Mouse (Mus musculus): ENCODE measurements around the gene C130074G19Rik. TPM values are rescaled to one million over a fixed set of nuclear protein-coding genes. Genes with fewer than 3 reads are reported as not detected.
A peak's percentile ranks its signal among the peaks of the same experiment; 100 is the strongest.

The C130074G19Rik gene
- polyA plus RNA-seq, 1 experiment from 2014 or later: 0.67 TPM

DNA sequence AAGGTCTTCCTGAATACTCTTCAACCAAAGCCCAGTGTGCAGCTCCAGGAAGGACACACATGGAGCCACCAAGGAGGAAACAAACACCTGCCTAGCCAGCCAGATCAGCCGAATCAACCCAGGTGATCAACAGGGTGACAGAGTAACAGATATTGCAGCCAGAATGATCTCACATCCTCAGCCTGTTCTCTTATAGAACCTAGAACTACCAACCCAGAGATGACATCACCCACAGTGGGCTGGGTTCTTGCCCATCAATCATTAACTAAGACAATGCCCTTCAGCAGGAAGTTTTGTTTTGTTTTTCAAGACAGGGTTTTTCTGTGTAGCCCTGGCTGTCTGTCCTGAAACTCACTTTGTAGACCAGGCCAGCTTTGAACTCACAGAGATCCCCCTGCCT is 24.8 kb downstream of the C130074G19Rik start:
- ATAC-seq (replicated peaks; ENCODE audit: insufficient number of reproducible peaks, low FRiP score, low TSS enrichment, low read depth) (no peak), DNase-seq (ENCODE audit: low spot score) (no peak)
- no peak overlapping the region for H3K4me3 ChIP-seq (ENCODE audit: low read depth, low read length)
- no peaks in the 10 kb centered on the region for H3K9me3 ChIP-seq (replicated peaks; ENCODE audit: control insufficient read depth, low read length)
- no peaks in the 10 kb centered on the region for H3K36me3 ChIP-seq (replicated peaks; ENCODE audit: control insufficient read depth, insufficient read depth, low read depth, low read length)
- H3K9ac ChIP-seq (replicated peaks; ENCODE audit: low read length): no peak overlapping the region
- H3K4me2 ChIP-seq (ENCODE audit: low read depth, low read length): no peak overlapping the region
- no peak overlapping the region for H3K27ac ChIP-seq (replicated peaks; ENCODE audit: low read depth, low read length)
- WGBS: 100% methylated on average over 1 of the region's 1 CpGs
- no peaks in the 10 kb centered on the region for H3K4me1 ChIP-seq (ENCODE audit: control insufficient read depth, insufficient read depth, low read length)
- H3K27me3 ChIP-seq (ENCODE audit: control insufficient read depth, insufficient read depth, low read length): no peaks in the 10 kb centered on the region

DNA sequence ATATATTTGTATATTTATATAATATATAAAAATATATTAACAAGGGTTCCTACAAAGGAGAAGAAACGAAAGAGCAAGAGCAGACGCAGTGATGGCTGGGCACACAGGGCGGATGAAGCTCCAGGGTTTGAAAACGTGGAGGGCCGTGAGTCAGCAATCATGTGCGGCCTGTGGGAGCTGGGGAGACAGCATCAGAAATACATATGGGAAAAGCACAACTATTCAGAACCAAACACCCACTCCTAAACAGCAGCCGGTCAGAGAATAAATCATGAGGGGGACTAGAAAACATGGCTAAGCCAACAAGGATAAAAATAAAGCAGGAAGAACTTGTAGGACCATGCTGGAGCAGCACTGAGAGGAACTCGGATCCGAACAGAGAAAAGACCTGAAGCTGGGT is 25.8 kb downstream of the C130074G19Rik start:
- Histone ChIP-seq H3K9ac (replicated peaks; ENCODE audit: low read length) (no peak overlapping the region), H3K4me1 (ENCODE audit: control insufficient read depth, insufficient read depth, low read length) (no peaks in the 10 kb centered on the region), H3K36me3 (replicated peaks; ENCODE audit: control insufficient read depth, insufficient read depth, low read depth, low read length) (no peaks in the 10 kb centered on the region), H3K9me3 (replicated peaks; ENCODE audit: control insufficient read depth, low read length) (no peaks in the 10 kb centered on the region), H3K4me3 (ENCODE audit: low read depth, low read length) (no peak overlapping the region), H3K27ac (replicated peaks; ENCODE audit: low read depth, low read length) (no peak overlapping the region), H3K4me2 (ENCODE audit: low read depth, low read length) (no peak overlapping the region), H3K27me3 (ENCODE audit: control insufficient read depth, insufficient read depth, low read length) (no peaks in the 10 kb centered on the region)
- WGBS: 85% methylated on average over 9 of the region's 9 CpGs
- no peak for DNase-seq (ENCODE audit: low spot score)
- ATAC-seq (replicated peaks; ENCODE audit: insufficient number of reproducible peaks, low FRiP score, low TSS enrichment, low read depth): no peak

DNA sequence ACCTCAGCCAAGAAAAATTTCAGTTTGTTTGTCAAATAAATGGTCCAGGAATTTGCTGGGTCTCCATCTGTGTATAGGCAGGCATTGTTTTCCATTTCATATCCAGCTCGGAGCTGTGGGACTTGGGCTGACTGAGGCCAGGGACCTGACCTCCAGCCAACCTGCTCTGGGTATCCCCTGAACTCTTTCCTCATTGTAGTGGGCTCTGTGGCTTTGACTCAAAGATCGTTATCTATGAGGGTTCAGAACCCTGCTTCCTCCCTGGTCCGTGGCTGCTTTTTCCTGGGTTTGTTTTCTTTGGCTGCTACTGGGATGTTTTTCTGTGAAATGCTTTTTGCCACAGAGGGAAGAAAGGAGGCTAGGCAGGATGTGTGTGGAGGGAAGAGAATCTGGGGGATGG is 29.1 kb downstream of the C130074G19Rik start:
- Histone ChIP-seq H3K9me3 (replicated peaks; ENCODE audit: control insufficient read depth, low read length) (no peaks in the 10 kb centered on the region), H3K4me3 (ENCODE audit: low read depth, low read length) (no peak overlapping the region), H3K27ac (replicated peaks; ENCODE audit: low read depth, low read length) (no peak overlapping the region), H3K4me1 (ENCODE audit: control insufficient read depth, insufficient read depth, low read length) (no peaks in the 10 kb centered on the region), H3K36me3 (replicated peaks; ENCODE audit: control insufficient read depth, insufficient read depth, low read depth, low read length) (no peaks in the 10 kb centered on the region), H3K27me3 (ENCODE audit: control insufficient read depth, insufficient read depth, low read length) (no peaks in the 10 kb centered on the region), H3K4me2 (ENCODE audit: low read depth, low read length) (no peak overlapping the region), H3K9ac (replicated peaks; ENCODE audit: low read length) (no peak overlapping the region)
- DNase-seq (ENCODE audit: low spot score) (no peak), ATAC-seq (replicated peaks; ENCODE audit: insufficient number of reproducible peaks, low FRiP score, low TSS enrichment, low read depth) (no peak)
- WGBS: 47% methylated on average over 3 of the region's 3 CpGs

DNA sequence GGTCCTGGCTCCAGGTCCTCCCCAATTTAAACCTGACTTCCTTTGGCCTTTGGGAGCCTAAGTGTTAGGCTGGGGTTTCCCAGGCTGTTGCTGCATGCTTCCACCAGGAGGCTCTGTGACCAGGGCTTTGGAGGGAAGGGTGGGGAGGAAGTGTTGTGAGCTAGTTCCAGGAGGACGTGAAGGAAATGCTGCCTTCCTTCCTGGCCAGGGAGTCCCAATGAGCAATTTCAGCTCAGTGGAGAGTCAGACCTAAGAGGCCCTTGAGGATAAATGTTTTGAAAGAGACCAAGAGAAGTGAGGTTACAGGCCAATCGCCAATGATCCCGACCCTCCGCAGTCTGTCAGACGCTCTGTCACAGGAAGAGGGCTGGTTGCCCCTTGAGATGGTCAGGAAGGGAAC is 29.7 kb downstream of the C130074G19Rik start:
- Histone ChIP-seq H3K27ac (replicated peaks; ENCODE audit: low read depth, low read length) (no peak overlapping the region), H3K9ac (replicated peaks; ENCODE audit: low read length) (no peak overlapping the region), H3K4me1 (ENCODE audit: control insufficient read depth, insufficient read depth, low read length) (no peaks in the 10 kb centered on the region), H3K4me2 (ENCODE audit: low read depth, low read length) (no peak overlapping the region), H3K4me3 (ENCODE audit: low read depth, low read length) (no peak overlapping the region), H3K27me3 (ENCODE audit: control insufficient read depth, insufficient read depth, low read length) (no peaks in the 10 kb centered on the region), H3K9me3 (replicated peaks; ENCODE audit: control insufficient read depth, low read length) (no peaks in the 10 kb centered on the region), H3K36me3 (replicated peaks; ENCODE audit: control insufficient read depth, insufficient read depth, low read depth, low read length) (no peaks in the 10 kb centered on the region)
- ATAC-seq (replicated peaks; ENCODE audit: insufficient number of reproducible peaks, low FRiP score, low TSS enrichment, low read depth) (0 out of 2 replicates have a peak, but pooled peaks have one; percentile 16), DNase-seq (ENCODE audit: low spot score) (peak; percentile 72)
- 20% methylated on average over 5 of the region's 5 CpGs for WGBS

DNA sequence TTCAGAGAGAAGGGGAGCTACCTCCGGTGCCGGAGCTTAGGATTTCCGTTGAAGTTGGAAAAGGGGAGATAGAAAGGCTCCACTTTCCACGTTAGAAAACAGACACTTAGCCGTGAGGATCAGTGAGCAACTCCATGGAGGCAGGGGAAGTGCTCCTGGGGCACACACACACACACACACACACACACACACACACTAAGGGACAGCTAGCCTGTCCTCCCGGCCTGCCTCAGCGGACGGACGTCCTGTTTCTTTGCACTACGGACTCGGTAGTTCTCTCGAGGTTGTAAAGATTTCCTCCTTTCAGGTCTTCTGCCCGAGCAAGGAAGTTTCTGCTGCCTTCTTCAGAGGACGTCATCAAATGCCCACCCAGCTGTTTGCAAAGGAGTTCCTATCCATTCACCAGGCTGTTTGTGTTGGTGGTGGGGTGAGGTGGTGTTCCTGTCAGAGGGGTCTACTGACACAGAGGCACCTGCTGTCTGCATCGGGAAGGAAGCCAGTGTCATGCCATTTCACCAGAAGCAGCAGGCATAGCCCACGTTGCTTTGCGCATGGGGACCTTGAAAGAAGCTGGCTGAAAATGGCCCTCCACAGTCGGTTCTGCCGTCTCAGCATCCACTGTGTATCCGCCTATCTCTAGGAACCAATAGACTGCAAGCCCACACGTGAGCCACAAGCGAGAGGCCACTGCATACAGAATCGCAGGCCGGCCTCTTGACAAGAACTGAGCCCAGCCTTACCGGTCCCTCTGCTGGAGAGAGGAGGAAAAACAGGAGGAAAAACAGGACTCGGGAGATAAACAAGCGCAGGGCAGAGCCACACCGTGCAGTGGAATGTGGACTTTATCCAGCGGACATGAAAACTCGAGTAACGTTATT is 31.0 kb downstream of the C130074G19Rik start:
- Histone ChIP-seq H3K9ac (replicated peaks; ENCODE audit: low read length) (no peak overlapping the region), H3K9me3 (replicated peaks; ENCODE audit: control insufficient read depth, low read length) (no peaks in the 10 kb centered on the region), H3K4me3 (ENCODE audit: low read depth, low read length) (no peak overlapping the region)

GRCm38 (mm10) chr1:184851166-184851565 is 31.9 kb downstream of the C130074G19Rik start:
- H3K4me3 ChIP-seq (ENCODE audit: low read depth, low read length): no peak overlapping the region
- DNase-seq (ENCODE audit: low spot score) (no peak), ATAC-seq (replicated peaks; ENCODE audit: insufficient number of reproducible peaks, low FRiP score, low TSS enrichment, low read depth) (no peak)
- H3K4me2 ChIP-seq (ENCODE audit: low read depth, low read length): no peak overlapping the region
- no peaks in the 10 kb centered on the region for H3K4me1 ChIP-seq (ENCODE audit: control insufficient read depth, insufficient read depth, low read length)
- WGBS: 46% methylated on average over 7 of the region's 7 CpGs
- H3K27me3 ChIP-seq (ENCODE audit: control insufficient read depth, insufficient read depth, low read length): peaks cover 2% of the 10 kb centered on the region; the same call in 1 of the 2 replicates
- H3K36me3 ChIP-seq (replicated peaks; ENCODE audit: control insufficient read depth, insufficient read depth, low read depth, low read length): no peaks in the 10 kb centered on the region
- no peaks in the 10 kb centered on the region for H3K9me3 ChIP-seq (replicated peaks; ENCODE audit: control insufficient read depth, low read length)
- no peak overlapping the region for H3K9ac ChIP-seq (replicated peaks; ENCODE audit: low read length)
- no peak overlapping the region for H3K27ac ChIP-seq (replicated peaks; ENCODE audit: low read depth, low read length)

More for the DNA sequence above, 31.0 kb downstream of the C130074G19Rik start:
- H3K4me1 ChIP-seq (ENCODE audit: control insufficient read depth, insufficient read depth, low read length): no peaks in the 10 kb centered on the region
- ATAC-seq (replicated peaks; ENCODE audit: insufficient number of reproducible peaks, low FRiP score, low TSS enrichment, low read depth): peak; percentile 78
- no peak overlapping the region for H3K27ac ChIP-seq (replicated peaks; ENCODE audit: low read depth, low read length)
- DNase-seq (ENCODE audit: low spot score): peak; percentile 88
- H3K4me2 ChIP-seq (ENCODE audit: low read depth, low read length): peak overlapping the region; percentile 6; the same call in 1 of the 2 replicates
- H3K27me3 ChIP-seq (ENCODE audit: control insufficient read depth, insufficient read depth, low read length): no peaks in the 10 kb centered on the region
- H3K36me3 ChIP-seq (replicated peaks; ENCODE audit: control insufficient read depth, insufficient read depth, low read depth, low read length): no peaks in the 10 kb centered on the region
- WGBS: 18% methylated on average over 31 of the region's 31 CpGs

GRCm38 (mm10) chr1:184846973-184847372 is 36.0 kb downstream of the C130074G19Rik start:
- H3K27ac ChIP-seq (replicated peaks; ENCODE audit: low read depth, low read length): no peak overlapping the region
- WGBS: 55% methylated on average over 3 of the region's 3 CpGs
- no peaks in the 10 kb centered on the region for H3K4me1 ChIP-seq (ENCODE audit: control insufficient read depth, insufficient read depth, low read length)
- H3K9ac ChIP-seq (replicated peaks; ENCODE audit: low read length): no peak overlapping the region
- H3K9me3 ChIP-seq (replicated peaks; ENCODE audit: control insufficient read depth, low read length): no peaks in the 10 kb centered on the region
- H3K27me3 ChIP-seq (ENCODE audit: control insufficient read depth, insufficient read depth, low read length): peaks cover 2% of the 10 kb centered on the region; the same call in 1 of the 2 replicates
- H3K36me3 ChIP-seq (replicated peaks; ENCODE audit: control insufficient read depth, insufficient read depth, low read depth, low read length): no peaks in the 10 kb centered on the region
- H3K4me2 ChIP-seq (ENCODE audit: low read depth, low read length): no peak overlapping the region
- H3K4me3 ChIP-seq (ENCODE audit: low read depth, low read length): no peak overlapping the region
- no peak for ATAC-seq (replicated peaks; ENCODE audit: insufficient number of reproducible peaks, low FRiP score, low TSS enrichment, low read depth)
- no peak for DNase-seq (ENCODE audit: low spot score)

GRCm38 (mm10) chr1:184846092-184846750 is 36.8 kb downstream of the C130074G19Rik start, which contains the start of gene Marc2:
TSS of gene Marc2 (minus strand) at chr1:184846451.
- Histone ChIP-seq H3K9ac (replicated peaks; ENCODE audit: low read length) (peak within 1 kb of the TSS; percentile 74), H3K4me3 (ENCODE audit: low read depth, low read length) (peak within 1 kb of the TSS; percentile 80), H3K27ac (replicated peaks; ENCODE audit: low read depth, low read length) (0 out of 2 replicates have a peak within 1 kb of the TSS, but pooled peaks have one; percentile 20), H3K9me3 (replicated peaks; ENCODE audit: control insufficient read depth, low read length) (no peaks in the 10 kb centered on the region), H3K4me1 (ENCODE audit: control insufficient read depth, insufficient read depth, low read length) (no peaks in the 10 kb centered on the region), H3K4me2 (ENCODE audit: low read depth, low read length) (peak within 1 kb of the TSS; percentile 87), H3K27me3 (ENCODE audit: control insufficient read depth, insufficient read depth, low read length) (peaks cover 2% of the 10 kb centered on the region; the same call in 1 of the 2 replicates), H3K36me3 (replicated peaks; ENCODE audit: control insufficient read depth, insufficient read depth, low read depth, low read length) (no peaks in the 10 kb centered on the region)
- DNase-seq (ENCODE audit: low spot score): no peak
- no peak for ATAC-seq (replicated peaks; ENCODE audit: insufficient number of reproducible peaks, low FRiP score, low TSS enrichment, low read depth)
- WGBS: 5% methylated on average over 18 of the region's 18 CpGs

All from embryonic facial prominence, embryonic 11.5 days (tissue).